Mouse (Mus musculus) induced T-regulatory cell, adult 2 months (primary cell): ENCODE data around the gene Gm3002.
"Not testable (repeated sequence)": the region's sequence is repeated elsewhere in the genome, so short reads cannot be mapped to it uniquely, and the experiment has no call there.

Source experiments
- DNase-seq: peaks from one replicate; pipeline ENCODE4 v3.0.0-alpha.2; 2012; ENCODE audit warnings: low read depth

Gm3002 gene

GRCm38 (mm10) chr14:3809774-3810173 is at the start of gene Gm3002:
Gm3002 (plus strand) TSS chr14:3810074.
- not testable (repeated sequence) for DNase-seq

GRCm38 (mm10) chr14:3845945-3846344 is 36.1 kb downstream of the Gm3002 start, which contains the start of gene Gm3033:
Gm3033 (plus strand) TSS chr14:3846245.
- DNase-seq = not testable (repeated sequence)

DNA sequence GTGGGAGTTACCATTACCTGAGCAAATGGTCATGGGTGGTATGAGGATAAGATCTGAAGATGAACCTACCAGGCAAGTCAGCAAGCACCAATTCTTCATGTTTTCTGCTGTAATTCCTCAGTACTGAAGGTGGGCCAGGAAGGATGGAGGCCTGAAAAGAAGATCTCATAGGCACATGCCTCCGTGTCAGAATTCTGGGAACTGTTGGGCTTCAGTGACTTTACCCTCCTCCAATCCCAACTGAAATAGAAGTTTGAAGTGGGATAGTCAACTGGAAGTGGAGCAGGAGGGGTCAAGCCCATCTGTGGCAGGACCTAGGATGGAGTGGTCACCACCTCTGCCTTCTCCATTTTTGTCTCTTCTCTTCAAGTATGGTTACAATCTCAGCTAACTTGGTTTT is 74.0 kb downstream of the Gm3002 start, which contains the start of gene Gm2916:
Gm2916 (plus strand) TSS at position 301 of the 400 bp plus-strand sequence.
- not testable (repeated sequence) for DNase-seq

DNA sequence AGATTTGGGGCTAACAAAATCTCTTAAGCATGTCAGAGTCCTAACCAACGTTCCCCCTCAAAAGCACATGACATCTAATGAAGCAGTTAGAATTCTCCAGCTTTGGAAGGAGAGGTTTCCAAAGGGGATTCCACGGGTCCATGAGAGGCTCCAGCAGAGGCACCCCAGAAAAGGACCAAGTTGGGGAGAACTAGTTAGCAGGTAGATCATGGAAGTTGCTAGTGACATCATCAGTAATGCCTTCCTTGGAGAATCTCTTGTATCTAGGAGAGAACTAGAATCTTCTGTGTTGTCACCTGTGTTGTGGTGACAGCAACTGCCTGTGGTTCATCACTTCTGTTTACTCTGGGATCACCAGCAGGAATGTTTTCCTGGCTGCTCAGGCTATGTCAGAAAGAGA is 121.6 kb downstream of the Gm3002 start, which contains the start of gene Gm3029:
Gm3029 (plus strand) TSS at position 301 of the 400 bp plus-strand sequence.
- DNase-seq = not testable (repeated sequence)

GRCm38 (mm10) chr14:3963247-3963646 is 153.4 kb downstream of the Gm3002 start, which contains the start of gene Gm3095:
Gm3095 (plus strand) TSS chr14:3963547.
- not testable (repeated sequence) for DNase-seq

GRCm38 (mm10) chr14:3998094-3998493 is 188.2 kb downstream of the Gm3002 start, which contains the start of gene Gm3099:
Gm3099 (plus strand) TSS chr14:3998394.
- not testable (repeated sequence) for DNase-seq
